Mouse (Mus musculus) forelimb bud, embryonic 11.5 days (tissue): ENCODE data around the gene Samd5.

Experiments
- DNase-seq: peaks from one replicate; pipeline ENCODE4 v3.0.0-alpha.2; 2012; ENCODE audit warnings: low read depth, low spot score

The Samd5 gene

GRCm38 (mm10) chr10:9575605-9576004 lies 99.4 kb downstream of the Samd5 start:
- peak; percentile 51 for DNase-seq

- no peak for DNase-seq
Measured at GRCm38 (mm10) chr10:9574135-9574534, 100.9 kb downstream of the Samd5 start.
